Mouse (Mus musculus) kidney, postnatal 4 days (tissue): ENCODE measurements around the gene Cdh4.

Experiments used
- DNase-seq, 2 experiments: peaks; one replicate each; pipeline ENCODE4 v3.0.0; 2021; ENCODE audit warnings: mixed read lengths in 2 of 2

The Cdh4 gene

DNA sequence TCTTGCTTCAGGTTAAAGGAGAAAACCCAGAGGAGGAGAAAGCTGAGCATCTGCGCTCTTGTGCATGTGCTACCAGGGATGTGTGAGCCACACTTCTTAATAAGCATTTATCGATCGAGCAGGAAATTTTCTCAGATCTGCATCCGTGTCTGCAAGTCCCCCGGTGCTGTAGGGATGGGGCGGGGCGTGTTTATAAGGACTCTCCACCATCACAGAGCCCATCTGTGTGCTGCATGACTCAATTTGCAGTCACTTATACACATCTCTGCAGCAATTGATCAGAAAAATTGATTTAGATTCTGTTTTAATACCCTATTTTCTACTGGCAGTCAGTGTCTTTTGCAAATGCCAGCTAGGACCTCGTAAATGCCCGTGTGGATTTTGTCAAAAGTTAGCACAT, 311.6 kb downstream of the Cdh4 start:
- no peak for DNase-seq

- no peak for DNase-seq
Observed at GRCm38 (mm10) chr2:179754776-179755175, 312.5 kb downstream of the Cdh4 start.

GRCm38 (mm10) chr2:179761718-179762441, 319.6 kb downstream of the Cdh4 start:
- no peak for DNase-seq

DNA sequence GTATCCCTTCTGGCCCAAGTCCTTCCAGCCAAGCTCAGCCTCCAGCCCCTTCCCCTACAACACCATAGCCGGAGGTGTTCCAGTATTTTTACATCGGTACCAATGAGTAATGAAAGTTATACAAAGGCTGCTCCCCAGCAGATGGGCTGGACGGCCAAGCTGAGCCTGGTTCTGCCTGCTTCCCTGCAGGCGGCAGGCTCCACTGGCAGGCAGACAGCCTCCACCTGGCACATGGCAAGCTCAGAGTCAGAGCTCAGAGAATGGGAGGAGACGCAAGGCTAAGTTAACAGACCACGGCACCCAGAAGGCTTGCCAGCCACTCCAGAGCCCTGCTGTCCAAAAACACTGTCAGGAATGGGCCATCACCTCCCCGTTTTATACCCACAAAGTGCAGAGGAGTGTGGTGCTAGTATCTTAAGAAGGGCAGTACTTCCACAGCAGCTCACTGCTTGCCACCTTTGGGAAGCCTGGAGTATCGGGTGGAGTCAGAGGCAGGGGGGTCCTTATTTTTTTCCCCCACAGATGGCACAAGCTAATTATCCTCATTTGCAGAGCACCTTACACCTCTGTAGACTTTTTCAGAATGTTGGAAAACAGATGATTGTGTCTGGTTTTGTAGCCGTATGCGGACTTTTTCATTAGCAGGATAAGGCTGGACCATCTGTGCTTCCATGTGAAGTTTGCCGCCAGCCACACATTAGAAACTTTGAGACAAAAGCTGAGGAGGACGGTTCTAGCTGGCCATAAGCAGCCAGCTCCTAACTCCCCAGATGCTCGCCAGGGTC, 320.5 kb downstream of the Cdh4 start:
- DNase-seq = peak in 1 of 2 experiments; percentile 27

DNA sequence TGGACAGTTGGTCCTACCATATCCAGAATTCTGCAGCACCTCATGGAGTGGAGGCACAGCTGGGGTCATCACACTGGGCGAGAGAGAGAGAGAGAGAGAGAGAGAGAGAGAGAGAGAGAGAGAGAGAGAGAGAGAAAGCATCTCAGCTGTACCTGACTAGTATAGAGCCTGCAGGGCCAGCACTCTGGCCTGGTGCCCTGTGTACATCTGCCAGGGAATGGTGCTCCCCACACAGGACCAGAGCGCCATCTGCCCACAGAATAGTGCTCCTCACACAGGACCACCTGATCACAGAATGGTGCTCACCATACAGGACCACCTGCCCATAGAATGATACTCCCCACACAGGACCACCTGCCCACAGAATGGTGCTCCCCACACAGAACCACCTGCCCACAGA, 322.2 kb downstream of the Cdh4 start:
- no peak for DNase-seq

GRCm38 (mm10) chr2:179766664-179767526, 324.7 kb downstream of the Cdh4 start:
- DNase-seq = no peak

GRCm38 (mm10) chr2:179767527-179767849, 325.3 kb downstream of the Cdh4 start:
- no peak for DNase-seq

GRCm38 (mm10) chr2:179769137-179769536, 326.9 kb downstream of the Cdh4 start:
- peak; percentile 84 to 88 for DNase-seq

DNA sequence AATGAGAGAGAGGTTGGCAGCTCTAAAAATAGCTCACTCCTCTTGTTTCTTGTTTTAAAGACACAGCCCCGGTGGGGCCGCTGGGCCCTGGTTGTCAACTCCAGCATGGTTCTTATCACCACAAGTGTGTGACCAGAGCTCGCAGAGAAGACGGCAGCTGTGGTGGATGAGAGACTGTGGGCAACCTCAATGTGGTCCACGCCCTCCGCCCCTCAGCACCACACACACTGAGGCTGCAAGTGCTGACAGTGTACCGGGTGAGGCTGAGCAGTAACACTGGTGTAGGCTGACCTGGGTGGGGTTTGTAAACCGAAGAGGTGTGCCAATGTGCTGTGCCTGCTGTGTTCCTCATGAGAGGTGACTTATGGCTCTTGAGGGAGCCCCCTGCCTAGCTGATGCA, 327.7 kb downstream of the Cdh4 start:
- no peak for DNase-seq

DNA sequence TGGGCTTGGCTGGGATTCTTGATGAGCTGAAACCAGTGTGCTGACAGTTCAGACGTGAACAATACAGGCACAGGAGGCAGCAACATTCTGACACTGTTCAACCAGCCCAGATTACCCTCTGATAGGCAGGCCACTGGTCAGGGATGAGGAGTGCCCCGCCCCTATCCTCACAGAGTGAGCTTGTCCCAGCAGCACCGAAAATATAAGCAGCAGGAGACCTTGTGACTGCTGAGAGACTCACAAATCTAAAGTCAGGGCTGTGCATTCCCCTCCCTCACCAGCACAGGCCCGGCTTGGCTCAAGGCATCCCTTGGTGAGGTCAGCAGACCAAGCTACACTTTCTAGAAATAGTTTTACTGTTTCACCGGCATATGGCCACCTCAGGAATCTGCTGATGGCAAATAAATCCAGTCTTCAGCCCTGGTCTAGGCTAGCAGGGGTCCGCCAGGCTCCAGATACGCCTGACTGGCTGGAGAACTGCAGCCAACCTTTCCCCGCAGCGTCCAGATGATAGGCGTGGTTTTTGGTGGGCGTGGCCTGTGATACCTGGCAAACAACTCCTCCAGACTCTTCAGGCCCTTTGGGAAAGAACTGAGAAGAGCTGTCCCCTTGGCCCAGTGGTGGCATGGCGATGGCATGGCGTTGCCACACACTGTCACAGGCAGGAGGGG, 332.3 kb downstream of the Cdh4 start:
- peak; percentile 82 to 90 for DNase-seq

DNA sequence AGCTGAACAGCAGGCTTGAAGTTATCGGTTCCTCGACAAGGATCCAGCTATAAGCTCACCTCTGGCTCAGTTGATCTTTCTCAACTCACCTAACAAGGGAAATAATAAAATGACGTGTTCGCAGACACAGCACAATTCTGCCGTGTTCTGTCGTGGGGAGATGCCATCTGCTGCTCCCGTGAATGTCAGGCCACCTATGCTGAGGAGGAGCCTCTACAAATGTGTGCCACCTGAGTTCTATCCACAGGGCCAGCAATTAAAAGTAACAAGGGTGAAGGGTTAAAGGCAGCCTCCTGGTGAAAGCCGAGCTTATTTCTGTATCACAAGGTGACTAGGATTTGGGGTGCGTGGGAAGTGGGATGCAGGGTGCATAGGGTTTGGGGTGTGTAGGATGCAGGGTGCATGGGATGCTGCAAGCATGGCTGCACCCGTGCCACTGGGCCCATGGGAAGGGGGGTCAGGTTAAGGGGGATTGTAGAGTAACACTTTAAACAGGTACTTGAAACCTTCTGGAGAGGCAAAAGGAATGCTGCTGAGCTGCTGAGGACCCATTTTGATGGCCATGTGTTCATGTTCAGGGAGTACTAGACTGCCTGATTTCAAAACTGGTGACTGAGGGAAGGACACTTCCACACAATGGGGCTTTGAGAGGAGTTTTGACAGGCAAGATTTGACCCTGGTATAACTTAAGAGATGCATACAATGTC, 333.9 kb downstream of the Cdh4 start:
- no peak for DNase-seq

DNA sequence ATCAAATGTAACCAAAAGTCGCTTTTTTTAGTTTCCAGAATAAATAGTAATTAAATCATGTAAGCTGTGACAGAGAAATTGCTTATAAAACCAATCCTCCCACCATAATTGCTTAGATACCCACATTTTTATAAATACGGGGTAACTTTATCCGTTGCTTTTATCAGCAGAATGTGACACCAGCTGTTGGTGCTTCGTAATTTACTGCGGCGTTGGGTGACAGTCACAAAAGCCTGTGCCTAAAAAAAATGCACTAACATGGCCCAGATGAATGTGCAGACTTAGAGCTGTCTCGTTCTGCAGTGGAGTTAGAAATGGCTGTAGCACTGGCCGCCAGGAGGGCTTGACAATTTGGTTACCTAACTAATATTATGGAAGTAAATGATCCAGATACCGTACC, 337.0 kb downstream of the Cdh4 start:
- no peak for DNase-seq

GRCm38 (mm10) chr2:179780961-179781360, 338.7 kb downstream of the Cdh4 start:
- no peak for DNase-seq

- no peak for DNase-seq
Observed at GRCm38 (mm10) chr2:179787256-179787655, 345.0 kb downstream of the Cdh4 start.

DNA sequence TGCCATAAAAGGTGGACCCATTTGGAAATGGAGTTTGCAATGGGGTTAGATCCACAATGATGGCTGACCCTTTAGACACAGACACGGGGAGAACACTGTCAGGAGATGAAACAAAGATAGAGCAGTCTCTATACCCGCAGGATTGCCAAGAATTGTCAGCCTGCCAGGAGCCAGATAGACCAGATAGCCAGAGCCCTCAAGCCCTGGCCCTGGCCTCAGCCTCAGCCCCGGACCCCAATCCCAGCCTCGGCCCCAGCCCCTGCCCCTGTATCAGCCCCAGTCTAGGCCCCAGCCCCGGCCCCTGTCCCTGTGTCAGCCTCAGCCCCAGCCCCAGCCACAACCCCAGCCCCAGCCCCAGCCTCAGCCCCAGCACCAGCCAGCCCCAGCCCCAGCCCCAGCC, 345.6 kb downstream of the Cdh4 start:
- DNase-seq = no peak

DNA sequence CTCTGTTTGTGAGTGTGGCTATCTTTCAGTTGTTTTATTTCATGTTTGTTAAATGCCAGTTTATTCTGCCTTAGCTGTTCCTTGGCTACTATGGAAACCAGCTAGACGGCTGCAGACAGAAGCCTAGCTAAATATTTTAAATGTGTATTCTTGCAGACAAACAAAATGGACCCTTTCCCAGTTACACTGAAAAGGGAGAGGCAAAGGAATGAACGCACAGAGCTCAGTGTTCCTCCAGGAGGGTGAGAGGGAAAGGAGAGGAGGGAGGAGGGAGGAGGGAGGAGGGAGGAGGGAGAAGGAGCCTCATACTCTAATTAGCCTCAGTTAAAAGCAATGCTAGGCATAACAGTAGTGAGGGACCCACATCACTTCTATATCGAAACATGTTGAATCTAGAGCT, 348.5 kb downstream of the Cdh4 start:
- DNase-seq = no peak

DNA sequence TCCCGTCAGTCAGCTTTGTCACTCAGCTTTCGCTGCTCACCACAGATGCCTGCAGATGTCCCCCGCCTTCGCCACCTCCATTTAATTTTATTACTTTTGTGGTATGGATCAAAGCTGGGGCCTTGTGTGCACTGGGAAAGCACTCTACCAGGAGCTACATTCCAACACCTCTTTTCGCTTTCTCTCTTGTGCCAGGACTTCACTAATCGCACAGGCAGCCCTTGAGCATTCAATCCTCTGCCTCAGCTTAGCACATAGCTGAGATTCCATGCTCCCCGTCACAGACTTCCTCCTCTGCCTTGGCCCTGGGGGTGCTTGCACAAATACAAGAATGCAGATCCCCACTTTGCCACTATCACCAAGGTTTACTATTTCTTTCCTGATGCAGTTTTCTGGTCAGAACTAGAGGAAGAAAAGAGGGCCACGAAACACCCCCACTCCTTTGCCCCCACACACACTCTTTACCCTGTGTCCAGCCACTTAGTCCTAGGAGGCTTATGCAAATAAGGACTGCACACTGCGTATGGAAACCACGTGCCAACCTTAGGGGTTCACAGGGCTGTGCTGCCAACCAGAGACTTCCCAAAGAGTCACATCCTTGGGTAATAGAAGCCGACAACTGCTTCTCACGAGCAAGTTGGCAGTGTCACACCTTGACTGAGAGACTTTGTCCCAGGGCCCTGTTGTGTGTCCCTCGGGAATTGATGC, 350.3 kb downstream of the Cdh4 start:
- DNase-seq = no peak

DNA sequence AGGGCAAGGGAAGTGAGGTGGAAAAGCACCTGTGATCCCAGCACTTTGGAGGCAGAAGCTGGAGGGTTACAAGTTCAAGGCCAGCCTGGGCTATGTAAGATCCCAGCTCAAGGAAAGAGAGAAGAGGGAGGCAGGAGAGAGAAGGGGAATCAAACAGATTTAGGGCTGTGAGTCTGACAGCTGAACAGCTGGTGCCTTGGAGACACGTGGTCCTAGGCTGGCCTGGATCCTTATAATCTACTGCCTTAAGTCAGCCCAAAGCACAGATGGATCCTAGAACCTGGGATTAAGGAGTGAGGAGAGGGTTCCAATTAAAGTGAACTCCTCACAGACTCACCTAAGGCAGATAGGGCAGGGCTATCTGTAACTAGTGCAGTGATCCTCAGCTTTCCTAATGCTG, 352.1 kb downstream of the Cdh4 start:
- DNase-seq = no peak

- DNase-seq = no peak
Observed at GRCm38 (mm10) chr2:179795452-179795851, 353.2 kb downstream of the Cdh4 start.

GRCm38 (mm10) chr2:179799906-179800532, 357.8 kb downstream of the Cdh4 start:
- peak in 1 of 2 experiments; percentile 38 for DNase-seq

DNA sequence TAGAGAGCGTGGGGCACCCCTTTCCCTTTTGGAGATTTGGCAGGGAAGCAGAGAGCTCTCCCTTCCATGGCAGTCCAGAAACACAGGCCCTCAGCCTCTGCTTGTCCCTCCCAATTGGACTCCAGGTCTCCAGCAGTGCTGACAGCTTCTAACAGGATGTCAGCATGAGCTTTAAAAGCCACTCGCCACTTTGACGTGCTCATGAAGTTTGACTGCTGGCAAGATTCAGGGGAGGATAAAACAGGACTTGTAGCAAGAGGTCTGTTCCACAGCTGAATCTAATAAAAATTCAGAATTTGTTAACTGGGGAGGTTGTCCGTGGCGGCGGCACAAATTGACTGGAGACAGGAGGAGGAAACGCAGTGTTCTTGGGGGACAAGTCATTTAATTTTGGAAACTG, 358.8 kb downstream of the Cdh4 start:
- no peak for DNase-seq
